Mouse (Mus musculus): Measurements from ENCODE around the gene Rnf216. TPM values are rescaled to one million over a fixed set of nuclear protein-coding genes. Genes with fewer than 3 reads are reported as not detected.

Rnf216 gene
- polyA plus RNA-seq, 1 experiment, result 36.3 TPM

GRCm38 (mm10) chr5:143000091-143000490 is 112.7 kb downstream of the Rnf216 start:
- peaks cover 27% of the 10 kb centered on the region for H3K4me1 ChIP-seq (ENCODE audit: control insufficient read depth, insufficient read depth, low read length)
- no peak overlapping the region for H3K4me3 ChIP-seq (ENCODE audit: insufficient read depth, low read length)
- peak overlapping the region; percentile 95; the same call in 1 of the 2 replicates for H3K27ac ChIP-seq (ENCODE audit: insufficient read depth, low read length)
- TF ChIP-seq CTCF (IDR thresholded peaks at IDR 0.05; ENCODE audit: borderline replicate concordance, insufficient read depth, low read length), result no peak
- no peak for TF ChIP-seq POLR2A (IDR thresholded peaks at IDR 0.05; ENCODE audit: low read depth, low read length)

DNA sequence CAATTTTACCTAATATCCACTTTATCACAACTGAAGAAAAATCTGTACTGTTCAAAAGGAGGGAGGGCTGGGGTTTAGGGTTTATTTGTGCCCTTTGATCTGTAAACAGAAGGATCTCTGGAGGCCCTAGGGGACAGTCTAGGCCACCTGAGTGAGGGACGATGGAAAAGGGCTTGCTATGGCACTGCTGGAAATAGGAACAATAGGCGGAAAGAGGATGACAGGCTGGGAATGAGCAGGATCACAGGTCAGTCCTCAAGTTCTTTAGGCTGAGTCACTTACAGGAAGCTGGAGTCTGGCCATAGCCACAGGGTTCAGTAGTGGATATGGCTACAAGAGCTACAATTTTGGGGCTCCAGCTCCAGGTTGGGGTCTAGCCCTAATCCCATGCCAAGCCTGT is 114.6 kb downstream of the Rnf216 start:
- TF ChIP-seq CTCF (IDR thresholded peaks at IDR 0.05; ENCODE audit: borderline replicate concordance, insufficient read depth, low read length) (no peak), POLR2A (IDR thresholded peaks at IDR 0.05; ENCODE audit: low read depth, low read length) (no peak)
- Histone ChIP-seq H3K4me3 (ENCODE audit: insufficient read depth, low read length) (no peak overlapping the region), H3K4me1 (ENCODE audit: control insufficient read depth, insufficient read depth, low read length) (peaks cover 27% of the 10 kb centered on the region), H3K27ac (ENCODE audit: insufficient read depth, low read length) (peak overlapping the region; percentile 43; the same call in 1 of the 2 replicates)

DNA sequence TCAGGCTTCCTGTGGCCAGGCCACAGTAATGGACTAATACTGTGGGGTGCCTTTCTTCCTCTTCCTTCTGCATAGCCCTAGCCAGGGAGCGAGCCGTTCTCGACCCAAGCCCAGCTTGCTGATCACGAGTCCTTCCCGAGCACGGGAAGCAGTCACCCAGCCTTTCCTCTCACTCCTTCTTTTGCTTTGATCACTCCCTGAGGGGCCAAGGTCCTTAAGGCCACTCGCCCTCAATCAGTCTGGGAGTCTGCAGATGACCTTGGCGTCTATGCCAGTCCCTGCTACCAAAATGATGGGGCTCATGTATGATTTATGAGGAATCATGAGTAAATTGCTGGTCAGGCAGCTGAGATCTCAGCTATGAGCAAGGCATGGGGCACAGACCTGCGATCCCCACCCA is 115.3 kb downstream of the Rnf216 start:
- no peak for TF ChIP-seq POLR2A (IDR thresholded peaks at IDR 0.05; ENCODE audit: low read depth, low read length)
- no peak for TF ChIP-seq CTCF (IDR thresholded peaks at IDR 0.05; ENCODE audit: borderline replicate concordance, insufficient read depth, low read length)
- peaks cover 27% of the 10 kb centered on the region for H3K4me1 ChIP-seq (ENCODE audit: control insufficient read depth, insufficient read depth, low read length)
- H3K27ac ChIP-seq (ENCODE audit: insufficient read depth, low read length), result no peak overlapping the region
- H3K4me3 ChIP-seq (ENCODE audit: insufficient read depth, low read length), result no peak overlapping the region

DNA sequence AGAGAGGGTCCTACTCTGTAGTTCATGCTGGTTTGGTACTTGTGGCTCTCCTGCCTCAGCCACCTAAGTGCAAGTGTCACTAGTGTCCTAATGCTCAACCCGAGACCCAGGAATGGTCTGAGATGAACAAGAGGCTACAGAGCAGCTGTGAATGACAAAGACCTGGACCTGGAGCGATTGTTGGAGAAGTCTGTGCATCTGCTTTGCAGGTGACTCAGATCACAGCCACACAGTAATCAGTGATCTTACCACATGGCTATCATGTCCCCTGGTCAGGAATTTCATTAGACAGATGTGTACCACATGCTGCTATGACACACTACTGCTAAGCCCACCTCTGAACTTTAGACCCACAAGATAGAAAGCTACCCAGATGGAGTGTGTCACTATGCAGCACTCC is 118.0 kb downstream of the Rnf216 start:
- Histone ChIP-seq H3K27ac (ENCODE audit: insufficient read depth, low read length) (no peak overlapping the region), H3K4me1 (ENCODE audit: control insufficient read depth, insufficient read depth, low read length) (peaks cover 15% of the 10 kb centered on the region), H3K4me3 (ENCODE audit: insufficient read depth, low read length) (no peak overlapping the region)
- TF ChIP-seq CTCF (IDR thresholded peaks at IDR 0.05; ENCODE audit: borderline replicate concordance, insufficient read depth, low read length) (no peak), POLR2A (IDR thresholded peaks at IDR 0.05; ENCODE audit: low read depth, low read length) (no peak)

DNA sequence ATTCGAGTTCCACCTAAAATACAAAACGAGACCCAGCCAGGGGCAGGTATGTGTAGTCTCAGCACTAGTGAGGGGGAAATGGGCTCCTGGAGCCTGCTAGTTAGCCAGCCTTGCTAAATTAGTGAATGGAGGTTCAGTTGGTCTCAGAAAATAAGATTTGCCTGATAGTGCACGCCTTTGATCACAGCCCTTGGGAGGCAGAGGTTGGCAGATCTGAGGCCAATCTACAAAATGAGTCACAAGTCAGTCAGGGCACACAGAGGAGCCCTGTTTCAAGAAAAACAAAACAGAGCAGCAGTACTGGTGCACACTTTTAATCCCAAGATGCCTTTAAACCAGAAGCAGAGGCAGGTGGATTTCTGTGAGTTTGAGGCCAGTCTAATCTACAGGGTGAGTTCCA is 123.6 kb downstream of the Rnf216 start:
- no peak for TF ChIP-seq CTCF (IDR thresholded peaks at IDR 0.05; ENCODE audit: borderline replicate concordance, insufficient read depth, low read length)
- TF ChIP-seq POLR2A (IDR thresholded peaks at IDR 0.05; ENCODE audit: low read depth, low read length), result no peak
- no peak overlapping the region for H3K4me3 ChIP-seq (ENCODE audit: insufficient read depth, low read length)
- H3K4me1 ChIP-seq (ENCODE audit: control insufficient read depth, insufficient read depth, low read length), result peaks cover 5% of the 10 kb centered on the region; the same call in 1 of the 2 replicates
- no peak overlapping the region for H3K27ac ChIP-seq (ENCODE audit: insufficient read depth, low read length)

DNA sequence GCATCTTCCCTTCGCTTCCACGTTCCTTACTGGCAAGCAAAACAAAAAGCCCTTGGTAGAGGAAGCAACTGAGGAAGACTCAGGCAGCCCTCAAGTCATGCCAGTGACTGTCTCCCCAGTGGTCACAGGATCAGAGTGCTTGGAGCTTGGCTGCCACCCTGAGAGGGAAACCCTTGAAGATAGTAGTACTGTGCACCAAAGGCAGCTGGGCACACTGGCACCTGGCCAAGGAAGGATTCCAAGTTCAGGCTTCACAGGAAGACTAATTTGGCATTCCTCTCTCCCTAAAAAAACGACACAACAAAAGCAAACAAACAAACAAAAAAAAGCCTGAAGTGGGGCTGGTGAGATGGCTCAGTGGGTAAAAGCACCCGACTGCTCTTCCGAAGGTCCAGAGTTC is 124.3 kb downstream of the Rnf216 start:
- Histone ChIP-seq H3K4me1 (ENCODE audit: control insufficient read depth, insufficient read depth, low read length) (peaks cover 5% of the 10 kb centered on the region; the same call in 1 of the 2 replicates), H3K4me3 (ENCODE audit: insufficient read depth, low read length) (no peak overlapping the region), H3K27ac (ENCODE audit: insufficient read depth, low read length) (no peak overlapping the region)
- TF ChIP-seq POLR2A (IDR thresholded peaks at IDR 0.05; ENCODE audit: low read depth, low read length), result no peak
- no peak for TF ChIP-seq CTCF (IDR thresholded peaks at IDR 0.05; ENCODE audit: borderline replicate concordance, insufficient read depth, low read length)

DNA sequence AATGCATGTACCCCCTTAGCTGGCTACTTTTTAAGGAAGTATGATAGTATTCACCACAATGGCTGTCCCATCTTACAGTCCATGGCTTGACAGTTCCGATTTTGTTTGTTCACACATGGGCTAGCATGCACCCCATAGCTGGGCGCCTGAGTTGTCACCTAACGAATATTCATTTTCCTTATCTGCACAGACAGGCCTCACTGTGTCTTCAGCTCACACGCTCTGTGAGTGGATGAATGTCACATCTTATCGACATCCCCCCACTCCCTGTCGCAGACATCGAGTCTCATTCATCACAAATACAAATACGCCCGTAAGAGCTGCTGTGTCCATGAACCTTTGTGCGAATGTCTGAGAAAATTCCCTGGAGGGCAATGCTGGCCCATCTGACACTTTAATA is 128.5 kb downstream of the Rnf216 start:
- Histone ChIP-seq H3K4me3 (ENCODE audit: insufficient read depth, low read length) (no peak overlapping the region), H3K4me1 (ENCODE audit: control insufficient read depth, insufficient read depth, low read length) (0 out of 2 replicates have a peak, but pooled peaks cover 3% of the 10 kb centered on the region), H3K27ac (ENCODE audit: insufficient read depth, low read length) (no peak overlapping the region)
- no peak for TF ChIP-seq POLR2A (IDR thresholded peaks at IDR 0.05; ENCODE audit: low read depth, low read length)
- no peak for TF ChIP-seq CTCF (IDR thresholded peaks at IDR 0.05; ENCODE audit: borderline replicate concordance, insufficient read depth, low read length)

DNA sequence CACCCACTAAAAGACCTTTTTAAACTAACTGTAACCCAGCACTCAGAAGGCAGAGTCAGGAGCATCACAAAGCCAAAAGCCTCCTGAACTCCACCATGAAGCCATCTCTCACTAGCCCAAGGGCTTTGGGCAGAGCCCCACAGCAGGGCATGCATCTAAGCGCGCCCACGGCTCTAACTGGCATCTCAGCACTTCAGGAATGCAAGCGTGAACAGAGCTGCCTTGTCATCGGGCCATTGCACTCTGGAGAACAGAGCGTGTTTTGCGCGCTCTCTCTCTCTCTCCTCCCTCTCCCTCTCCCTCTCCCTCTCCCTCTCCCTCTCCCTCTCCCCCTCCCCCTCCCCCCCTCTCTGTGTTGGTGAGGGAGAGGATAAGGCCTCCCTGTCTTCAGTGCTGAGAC is 129.6 kb downstream of the Rnf216 start:
- TF ChIP-seq POLR2A (IDR thresholded peaks at IDR 0.05; ENCODE audit: low read depth, low read length), result no peak
- no peak for TF ChIP-seq CTCF (IDR thresholded peaks at IDR 0.05; ENCODE audit: borderline replicate concordance, insufficient read depth, low read length)
- no peak overlapping the region for H3K27ac ChIP-seq (ENCODE audit: insufficient read depth, low read length)
- no peaks in the 10 kb centered on the region for H3K4me1 ChIP-seq (ENCODE audit: control insufficient read depth, insufficient read depth, low read length)
- no peak overlapping the region for H3K4me3 ChIP-seq (ENCODE audit: insufficient read depth, low read length)

DNA sequence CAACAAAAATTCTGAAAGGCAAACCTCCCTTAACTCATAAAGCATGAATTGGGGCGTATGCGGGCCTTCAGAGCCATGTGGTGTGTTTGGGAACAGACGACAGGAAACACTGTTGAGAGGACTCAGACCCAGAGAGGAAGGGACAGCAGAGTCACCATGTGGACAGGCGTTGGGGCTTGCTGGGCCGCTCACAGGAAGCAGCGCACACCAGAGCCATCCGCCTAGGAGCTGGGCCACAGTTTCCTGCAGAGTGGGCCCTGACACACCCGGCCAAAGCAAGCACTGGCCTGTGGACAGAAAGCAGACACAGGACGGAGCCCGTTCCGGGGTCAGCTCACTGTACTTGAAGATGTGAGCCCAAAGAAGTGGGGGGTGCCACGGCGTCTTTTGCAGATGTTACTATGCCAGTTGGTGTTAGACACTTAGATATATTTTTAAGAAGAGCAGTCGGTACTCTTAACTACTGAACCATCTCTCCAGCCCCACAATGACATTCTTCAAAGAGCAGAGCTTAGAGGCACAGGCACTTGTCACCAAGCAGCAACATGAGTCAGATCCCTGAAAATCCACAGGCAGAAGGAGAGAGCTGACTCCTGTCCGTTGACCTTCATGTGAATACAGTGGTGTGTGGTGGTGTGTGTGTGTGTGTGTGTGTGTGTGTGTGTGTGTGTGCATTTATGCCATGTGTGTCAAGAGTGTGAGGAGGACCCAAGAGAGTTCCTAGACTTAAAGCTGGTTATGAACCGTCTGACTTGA is 130.6 kb downstream of the Rnf216 start:
- H3K27ac ChIP-seq (ENCODE audit: insufficient read depth, low read length), result no peak overlapping the region
- TF ChIP-seq POLR2A (IDR thresholded peaks at IDR 0.05; ENCODE audit: low read depth, low read length) (no peak), CTCF (IDR thresholded peaks at IDR 0.05; ENCODE audit: borderline replicate concordance, insufficient read depth, low read length) (no peak)

DNA sequence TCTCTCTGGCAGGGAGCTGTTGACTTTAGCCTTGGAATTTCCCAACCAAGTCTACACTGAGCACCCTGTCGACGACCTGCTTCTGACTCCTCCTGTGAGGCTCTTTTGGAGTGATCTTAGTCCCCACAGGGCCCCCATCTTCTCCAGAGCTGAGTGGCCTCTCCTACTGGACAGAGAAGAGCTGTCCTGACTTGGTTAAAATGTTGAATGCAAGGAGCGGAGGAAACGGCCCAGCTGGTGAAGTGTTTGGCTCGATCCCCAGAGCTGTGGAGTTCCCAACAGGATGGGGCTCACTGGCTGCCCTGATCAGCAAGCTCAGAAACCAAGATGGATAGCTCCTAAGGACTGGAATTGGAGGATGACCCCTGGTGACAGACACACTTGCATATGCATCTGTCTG is 136.3 kb downstream of the Rnf216 start:
- TF ChIP-seq CTCF (IDR thresholded peaks at IDR 0.05; ENCODE audit: borderline replicate concordance, insufficient read depth, low read length) (no peak), POLR2A (IDR thresholded peaks at IDR 0.05; ENCODE audit: low read depth, low read length) (no peak)
- Histone ChIP-seq H3K4me3 (ENCODE audit: insufficient read depth, low read length) (no peak overlapping the region), H3K27ac (ENCODE audit: insufficient read depth, low read length) (no peak overlapping the region), H3K4me1 (ENCODE audit: control insufficient read depth, insufficient read depth, low read length) (no peaks in the 10 kb centered on the region)

More for the DNA sequence above, 130.6 kb downstream of the Rnf216 start:
- Histone ChIP-seq H3K4me1 (ENCODE audit: control insufficient read depth, insufficient read depth, low read length) (no peaks in the 10 kb centered on the region), H3K4me3 (ENCODE audit: insufficient read depth, low read length) (no peak overlapping the region)
